Mouse (Mus musculus) erythroblast, embryonic 14.5 days (primary cell): ENCODE data around the gene Nufip2.

Experiments
- GATA1 ChIP-seq: IDR thresholded peaks from 2 replicates; pipeline ENCODE4 v1.6.1; 2012; ENCODE audit warnings: low read length, inconsistent platforms, mixed read lengths
- TAL1 ChIP-seq: IDR thresholded peaks from 3 replicates; pipeline ENCODE4 v1.6.1; 2012; ENCODE audit warnings: low read length, inconsistent platforms, mixed read lengths

DNA sequence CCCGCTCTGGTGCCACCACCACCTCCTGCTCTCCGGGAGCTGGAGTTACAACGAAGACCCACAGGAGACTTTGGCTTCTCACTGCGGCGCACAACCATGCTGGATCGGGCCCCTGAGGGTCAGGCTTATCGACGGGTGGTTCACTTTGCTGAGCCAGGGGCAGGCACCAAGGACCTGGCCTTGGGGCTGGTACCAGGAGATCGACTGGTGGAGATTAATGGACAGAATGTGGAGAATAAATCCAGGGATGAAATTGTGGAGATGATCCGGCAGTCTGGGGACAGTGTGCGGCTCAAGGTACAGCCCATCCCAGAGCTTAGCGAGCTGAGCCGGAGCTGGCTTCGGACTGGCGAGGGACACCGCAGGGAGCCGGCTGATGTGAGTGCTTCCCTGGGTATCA lies 92.0 kb downstream of the Nufip2 start:
- TF ChIP-seq GATA1 (no peak), TAL1 (no peak)
